Mouse (Mus musculus) layer of hippocampus, adult 9-10 months (tissue): ENCODE results near the gene Syne3.

Source experiments
- DNase-seq: peaks from one replicate; pipeline ENCODE4 v3.0.0; 2022; ENCODE audit warnings: low spot score

The Syne3 gene

GRCm38 (mm10) chr12:104896640-104897039, 113.0 kb downstream of the Syne3 start:
- DNase-seq = no peak

- DNase-seq = no peak
These were observed 117.4 kb downstream of the Syne3 start for GRCm38 (mm10) chr12:104892245-104892644.

- DNase-seq = no peak
These were observed 119.5 kb downstream of the Syne3 start for GRCm38 (mm10) chr12:104890066-104890465.

GRCm38 (mm10) chr12:104886104-104886503, 123.5 kb downstream of the Syne3 start:
- no peak for DNase-seq

- DNase-seq = no peak
These were observed 127.1 kb downstream of the Syne3 start for GRCm38 (mm10) chr12:104882533-104882932.

- DNase-seq = no peak
These were observed 127.5 kb downstream of the Syne3 start for GRCm38 (mm10) chr12:104882061-104882460.

GRCm38 (mm10) chr12:104881518-104882060, 128.0 kb downstream of the Syne3 start:
- no peak for DNase-seq

- DNase-seq = no peak
These were observed 129.2 kb downstream of the Syne3 start for GRCm38 (mm10) chr12:104880367-104880766.
